Mouse (Mus musculus) myocyte (in vitro differentiated cells): ENCODE measurements around the gene Runx2.

Source experiments
- CEBPB ChIP-seq: IDR thresholded peaks from 2 replicates; pipeline ENCODE4 v1.6.1; 2011; ENCODE audit warnings: mild to moderate bottlenecking, moderate library complexity; ENCODE audit not compliant: poor library complexity, insufficient read depth, severe bottlenecking
- MYOG ChIP-seq, 3 experiments: IDR thresholded peaks; one replicate each; pipeline ENCODE4 v1.6.1; 2011; ENCODE audit warnings: control low read depth in 2 of 3, low read depth in 2 of 3, mild to moderate bottlenecking in 2 of 3; ENCODE audit not compliant: insufficient read length in 2 of 3, control insufficient read depth in 1 of 3, insufficient read depth in 1 of 3
- POLR2A ChIP-seq: IDR thresholded peaks from one replicate; pipeline ENCODE4 v1.6.1; 2011; ENCODE audit warnings: low read depth, mild to moderate bottlenecking, control low read depth, moderate library complexity; ENCODE audit not compliant: insufficient read length

GRCm38 (mm10) chr17:44610828-44611227, 203.8 kb downstream of the Runx2 start:
- TF ChIP-seq MYOG (IDR thresholded peaks at IDR 0.05; ENCODE audit: control insufficient read depth in 1 of 3, insufficient read depth in 1 of 3, insufficient read length in 2 of 3, low read depth in 2 of 3), result no peak
- no peak for TF ChIP-seq POLR2A
- TF ChIP-seq CEBPB, result no peak
